Mouse (Mus musculus): Measurements from ENCODE around the gene Dusp5.
"Not testable (repeated sequence)": the region's sequence is repeated elsewhere in the genome, so short reads cannot be mapped to it uniquely, and the experiment has no call there.

Gene Dusp5

GRCm38 (mm10) chr19:53528752-53529454, at the start of gene Dusp5:
TSS of gene Dusp5 (plus strand) at chr19:53529109.
- DNase-seq (ENCODE audit: extremely low spot score, low read depth, low spot score), result peak; percentile 77

- no peak for DNase-seq (ENCODE audit: extremely low spot score, low read depth, low spot score)
Observed at GRCm38 (mm10) chr19:53479590-53479989, 49.3 kb upstream of the Dusp5 start.

- DNase-seq (ENCODE audit: extremely low spot score, low read depth, low spot score), result no peak
Observed at GRCm38 (mm10) chr19:53482093-53482492, 46.8 kb upstream of the Dusp5 start.

GRCm38 (mm10) chr19:53482527-53482926, 46.4 kb upstream of the Dusp5 start:
- no peak for DNase-seq (ENCODE audit: extremely low spot score, low read depth, low spot score)

GRCm38 (mm10) chr19:53483984-53484383, 44.9 kb upstream of the Dusp5 start:
- no peak for DNase-seq (ENCODE audit: extremely low spot score, low read depth, low spot score)

GRCm38 (mm10) chr19:53484918-53485317, 44.0 kb upstream of the Dusp5 start:
- no peak for DNase-seq (ENCODE audit: extremely low spot score, low read depth, low spot score)

- no peak for DNase-seq (ENCODE audit: extremely low spot score, low read depth, low spot score)
Observed at GRCm38 (mm10) chr19:53489187-53489586, 39.7 kb upstream of the Dusp5 start.

GRCm38 (mm10) chr19:53489910-53490309, 39.0 kb upstream of the Dusp5 start:
- no peak for DNase-seq (ENCODE audit: extremely low spot score, low read depth, low spot score)

- no peak for DNase-seq (ENCODE audit: extremely low spot score, low read depth, low spot score)
Observed at GRCm38 (mm10) chr19:53490898-53491297, 38.0 kb upstream of the Dusp5 start.

GRCm38 (mm10) chr19:53492528-53492927, 36.4 kb upstream of the Dusp5 start:
- no peak for DNase-seq (ENCODE audit: extremely low spot score, low read depth, low spot score)

GRCm38 (mm10) chr19:53493866-53494265, 35.0 kb upstream of the Dusp5 start:
- no peak for DNase-seq (ENCODE audit: extremely low spot score, low read depth, low spot score)

- no peak for DNase-seq (ENCODE audit: extremely low spot score, low read depth, low spot score)
Observed at GRCm38 (mm10) chr19:53497910-53498309, 31.0 kb upstream of the Dusp5 start.

- DNase-seq (ENCODE audit: extremely low spot score, low read depth, low spot score), result no peak
Observed at GRCm38 (mm10) chr19:53499049-53499448, 29.9 kb upstream of the Dusp5 start.

GRCm38 (mm10) chr19:53499451-53499940, 29.4 kb upstream of the Dusp5 start:
- no peak for DNase-seq (ENCODE audit: extremely low spot score, low read depth, low spot score)

- no peak for DNase-seq (ENCODE audit: extremely low spot score, low read depth, low spot score)
Observed at GRCm38 (mm10) chr19:53500298-53501006, 28.5 kb upstream of the Dusp5 start.

GRCm38 (mm10) chr19:53501239-53501638, 27.7 kb upstream of the Dusp5 start:
- DNase-seq (ENCODE audit: extremely low spot score, low read depth, low spot score), result not testable (repeated sequence)

GRCm38 (mm10) chr19:53501765-53502164, 27.1 kb upstream of the Dusp5 start:
- DNase-seq (ENCODE audit: extremely low spot score, low read depth, low spot score), result no peak

- no peak for DNase-seq (ENCODE audit: extremely low spot score, low read depth, low spot score)
Observed at GRCm38 (mm10) chr19:53502891-53503371, 26.0 kb upstream of the Dusp5 start.

GRCm38 (mm10) chr19:53504181-53504580, 24.7 kb upstream of the Dusp5 start:
- DNase-seq (ENCODE audit: extremely low spot score, low read depth, low spot score), result no peak

GRCm38 (mm10) chr19:53505728-53506127, 23.2 kb upstream of the Dusp5 start:
- DNase-seq (ENCODE audit: extremely low spot score, low read depth, low spot score), result no peak

GRCm38 (mm10) chr19:53507497-53507896, 21.4 kb upstream of the Dusp5 start:
- no peak for DNase-seq (ENCODE audit: extremely low spot score, low read depth, low spot score)

Data from hindlimb bud, embryonic 11.5 days (tissue).